Mouse (Mus musculus): ENCODE measurements around the gene Aifm2. TPM values are rescaled to one million over a fixed set of nuclear protein-coding genes. Genes with fewer than 3 reads are reported as not detected.

Aifm2 gene
- polyA plus RNA-seq, 1 experiment from 2014 or later, result 11.8 TPM

GRCm38 (mm10) chr10:61722215-61722614, 7.2 kb downstream of the Aifm2 start:
- H3K36me3 ChIP-seq (replicated peaks), result no peaks in the 10 kb centered on the region
- no peak overlapping the region for H3K27ac ChIP-seq (replicated peaks)
- no peak for DNase-seq (ENCODE audit: low spot score)
- H3K9me3 ChIP-seq, result no peaks in the 10 kb centered on the region
- 79% methylated on average over 3 of the region's 3 CpGs for WGBS
- H3K4me1 ChIP-seq, result no peaks in the 10 kb centered on the region
- no peak overlapping the region for H3K4me3 ChIP-seq
- no peaks in the 10 kb centered on the region for H3K27me3 ChIP-seq (replicated peaks; ENCODE audit: low read depth, poor library complexity, severe bottlenecking)

- no peak overlapping the region for H3K27ac ChIP-seq (replicated peaks)
- no peaks in the 10 kb centered on the region for H3K36me3 ChIP-seq (replicated peaks)
- no peak overlapping the region for H3K4me3 ChIP-seq
- H3K27me3 ChIP-seq (replicated peaks; ENCODE audit: low read depth, poor library complexity, severe bottlenecking), result no peaks in the 10 kb centered on the region
- WGBS, result 78% methylated on average over 6 of the region's 6 CpGs
- no peak for DNase-seq (ENCODE audit: low spot score)
- no peaks in the 10 kb centered on the region for H3K4me1 ChIP-seq
- H3K9me3 ChIP-seq, result no peaks in the 10 kb centered on the region
Observed at GRCm38 (mm10) chr10:61723271-61723670, 8.2 kb downstream of the Aifm2 start.

- H3K36me3 ChIP-seq (replicated peaks), result peaks cover 6% of the 10 kb centered on the region
- 84% methylated on average over 11 of the region's 11 CpGs for WGBS
Observed at GRCm38 (mm10) chr10:61729181-61729580, 14.1 kb downstream of the Aifm2 start.

GRCm38 (mm10) chr10:61730171-61730570, 15.1 kb downstream of the Aifm2 start:
- H3K27ac ChIP-seq (replicated peaks), result no peak overlapping the region
- H3K36me3 ChIP-seq (replicated peaks), result peaks cover 6% of the 10 kb centered on the region
- no peaks in the 10 kb centered on the region for H3K27me3 ChIP-seq (replicated peaks; ENCODE audit: low read depth, poor library complexity, severe bottlenecking)
- H3K9me3 ChIP-seq, result 0 out of 2 replicates have a peak, but pooled peaks cover 4% of the 10 kb centered on the region
- no peak overlapping the region for H3K4me3 ChIP-seq
- WGBS, result 96% methylated on average over 6 of the region's 6 CpGs
- 0 out of 2 replicates have a peak, but pooled peaks cover 6% of the 10 kb centered on the region for H3K4me1 ChIP-seq
- DNase-seq (ENCODE audit: low spot score), result no peak

More at GRCm38 (mm10) chr10:61729181-61729580, 14.1 kb downstream of the Aifm2 start:
- 0 out of 2 replicates have a peak, but pooled peaks cover 6% of the 10 kb centered on the region for H3K4me1 ChIP-seq
- H3K4me3 ChIP-seq, result no peak overlapping the region
- 0 out of 2 replicates have a peak, but pooled peaks cover 4% of the 10 kb centered on the region for H3K9me3 ChIP-seq
- H3K27me3 ChIP-seq (replicated peaks; ENCODE audit: low read depth, poor library complexity, severe bottlenecking), result no peaks in the 10 kb centered on the region
- H3K27ac ChIP-seq (replicated peaks), result no peak overlapping the region
- DNase-seq (ENCODE audit: low spot score), result no peak

- Histone ChIP-seq H3K27ac (replicated peaks) (no peak overlapping the region), H3K27me3 (replicated peaks; ENCODE audit: low read depth, poor library complexity, severe bottlenecking) (no peaks in the 10 kb centered on the region), H3K4me3 (no peak overlapping the region), H3K36me3 (replicated peaks) (peaks cover 37% of the 10 kb centered on the region), H3K9me3 (0 out of 2 replicates have a peak, but pooled peaks cover 4% of the 10 kb centered on the region), H3K4me1 (0 out of 2 replicates have a peak, but pooled peaks cover 4% of the 10 kb centered on the region)
- WGBS, result 42% methylated on average over 3 of the region's 3 CpGs
- peak; percentile 34 for DNase-seq (ENCODE audit: low spot score)
Observed at GRCm38 (mm10) chr10:61734377-61734776, 19.3 kb downstream of the Aifm2 start.

GRCm38 (mm10) chr10:61736671-61737078, 21.6 kb downstream of the Aifm2 start:
- Histone ChIP-seq H3K27me3 (replicated peaks; ENCODE audit: low read depth, poor library complexity, severe bottlenecking) (no peaks in the 10 kb centered on the region), H3K36me3 (replicated peaks) (peaks cover 55% of the 10 kb centered on the region)

GRCm38 (mm10) chr10:61737537-61737936, 22.5 kb downstream of the Aifm2 start:
- H3K27me3 ChIP-seq (replicated peaks; ENCODE audit: low read depth, poor library complexity, severe bottlenecking), result no peaks in the 10 kb centered on the region
- WGBS, result 93% methylated on average over 1 of the region's 1 CpGs
- no peaks in the 10 kb centered on the region for H3K4me1 ChIP-seq
- peaks cover 63% of the 10 kb centered on the region for H3K36me3 ChIP-seq (replicated peaks)
- H3K9me3 ChIP-seq, result no peaks in the 10 kb centered on the region
- no peak overlapping the region for H3K4me3 ChIP-seq
- DNase-seq (ENCODE audit: low spot score), result no peak
- H3K27ac ChIP-seq (replicated peaks), result no peak overlapping the region

More at GRCm38 (mm10) chr10:61736671-61737078, 21.6 kb downstream of the Aifm2 start:
- Histone ChIP-seq H3K4me3 (no peak overlapping the region), H3K4me1 (0 out of 2 replicates have a peak, but pooled peaks cover 4% of the 10 kb centered on the region), H3K27ac (replicated peaks) (no peak overlapping the region), H3K9me3 (no peaks in the 10 kb centered on the region)
- 84% methylated on average over 10 of the region's 10 CpGs for WGBS
- no peak for DNase-seq (ENCODE audit: low spot score)

GRCm38 (mm10) chr10:61738126-61738525, 23.1 kb downstream of the Aifm2 start:
- 91% methylated on average over 4 of the region's 4 CpGs for WGBS
- peaks cover 69% of the 10 kb centered on the region for H3K36me3 ChIP-seq (replicated peaks)

GRCm38 (mm10) chr10:61741306-61741705, 26.2 kb downstream of the Aifm2 start:
- Histone ChIP-seq H3K4me1 (no peaks in the 10 kb centered on the region), H3K27ac (replicated peaks) (no peak overlapping the region), H3K36me3 (replicated peaks) (peaks cover 100% of the 10 kb centered on the region), H3K27me3 (replicated peaks; ENCODE audit: low read depth, poor library complexity, severe bottlenecking) (no peaks in the 10 kb centered on the region), H3K9me3 (peaks cover 11% of the 10 kb centered on the region; the same call in 1 of the 2 replicates), H3K4me3 (no peak overlapping the region)
- 88% methylated on average over 1 of the region's 1 CpGs for WGBS
- no peak for DNase-seq (ENCODE audit: low spot score)

More at GRCm38 (mm10) chr10:61738126-61738525, 23.1 kb downstream of the Aifm2 start:
- no peak for DNase-seq (ENCODE audit: low spot score)
- H3K9me3 ChIP-seq, result no peaks in the 10 kb centered on the region
- no peak overlapping the region for H3K27ac ChIP-seq (replicated peaks)
- no peaks in the 10 kb centered on the region for H3K27me3 ChIP-seq (replicated peaks; ENCODE audit: low read depth, poor library complexity, severe bottlenecking)
- H3K4me3 ChIP-seq, result no peak overlapping the region
- H3K4me1 ChIP-seq, result no peaks in the 10 kb centered on the region

- no peak for DNase-seq (ENCODE audit: low spot score)
- peaks cover 13% of the 10 kb centered on the region; the same call in 1 of the 2 replicates for H3K9me3 ChIP-seq
- no peak overlapping the region for H3K4me3 ChIP-seq
- H3K36me3 ChIP-seq (replicated peaks), result peaks cover 100% of the 10 kb centered on the region
- 81% methylated on average over 4 of the region's 4 CpGs for WGBS
- H3K27ac ChIP-seq (replicated peaks), result no peak overlapping the region
- no peaks in the 10 kb centered on the region for H3K4me1 ChIP-seq
- H3K27me3 ChIP-seq (replicated peaks; ENCODE audit: low read depth, poor library complexity, severe bottlenecking), result no peaks in the 10 kb centered on the region
Observed at GRCm38 (mm10) chr10:61741873-61742272, 26.8 kb downstream of the Aifm2 start.

GRCm38 (mm10) chr10:61742336-61742735, 27.3 kb downstream of the Aifm2 start:
- H3K4me1 ChIP-seq, result no peaks in the 10 kb centered on the region
- DNase-seq (ENCODE audit: low spot score), result no peak
- H3K36me3 ChIP-seq (replicated peaks), result peaks cover 100% of the 10 kb centered on the region
- H3K9me3 ChIP-seq, result peaks cover 13% of the 10 kb centered on the region; the same call in 1 of the 2 replicates
- H3K4me3 ChIP-seq, result no peak overlapping the region
- 93% methylated on average over 8 of the region's 8 CpGs for WGBS
- no peaks in the 10 kb centered on the region for H3K27me3 ChIP-seq (replicated peaks; ENCODE audit: low read depth, poor library complexity, severe bottlenecking)
- no peak overlapping the region for H3K27ac ChIP-seq (replicated peaks)

GRCm38 (mm10) chr10:61745133-61745532, 30.1 kb downstream of the Aifm2 start:
- 87% methylated on average over 4 of the region's 4 CpGs for WGBS

GRCm38 (mm10) chr10:61747302-61747701, 32.2 kb downstream of the Aifm2 start:
- Histone ChIP-seq H3K27ac (replicated peaks) (no peak overlapping the region), H3K4me3 (no peak overlapping the region), H3K36me3 (replicated peaks) (peaks cover 100% of the 10 kb centered on the region), H3K4me1 (no peaks in the 10 kb centered on the region), H3K9me3 (peaks cover 13% of the 10 kb centered on the region; the same call in 1 of the 2 replicates), H3K27me3 (replicated peaks; ENCODE audit: low read depth, poor library complexity, severe bottlenecking) (no peaks in the 10 kb centered on the region)
- WGBS, result 96% methylated on average over 13 of the region's 13 CpGs
- no peak for DNase-seq (ENCODE audit: low spot score)

More at GRCm38 (mm10) chr10:61745133-61745532, 30.1 kb downstream of the Aifm2 start:
- Histone ChIP-seq H3K9me3 (peaks cover 13% of the 10 kb centered on the region; the same call in 1 of the 2 replicates), H3K4me3 (no peak overlapping the region), H3K27ac (replicated peaks) (no peak overlapping the region), H3K4me1 (no peaks in the 10 kb centered on the region), H3K36me3 (replicated peaks) (peaks cover 100% of the 10 kb centered on the region), H3K27me3 (replicated peaks; ENCODE audit: low read depth, poor library complexity, severe bottlenecking) (no peaks in the 10 kb centered on the region)
- DNase-seq (ENCODE audit: low spot score), result peak; percentile 61
